Mouse (Mus musculus) erythroblast, embryonic 14.5 days (primary cell): ENCODE data around the gene Gm37240. TPM values are rescaled to one million over a fixed set of nuclear protein-coding genes. Genes with fewer than 3 reads are reported as not detected.

Source experiments
- H3K27me3 ChIP-seq: 2 replicates; pipeline ENCODE4 v1.6.1; 2012; ENCODE audit warnings: inconsistent platforms; ENCODE audit not compliant: control insufficient read depth
- H3K36me3 ChIP-seq: 2 replicates; pipeline ENCODE4 v1.6.1; 2012; ENCODE audit warnings: mild to moderate bottlenecking, inconsistent platforms; ENCODE audit not compliant: control insufficient read depth
- H3K4me1 ChIP-seq: 2 replicates; pipeline ENCODE4 v1.6.1; 2012; ENCODE audit warnings: inconsistent platforms; ENCODE audit not compliant: control insufficient read depth
- H3K4me3 ChIP-seq: replicated peaks from 2 replicates; pipeline ENCODE3; 2012; ENCODE audit warnings: moderate library complexity, mild to moderate bottlenecking, inconsistent platforms
- H3K9me3 ChIP-seq: 2 replicates; pipeline ENCODE4 v1.6.1; 2012; ENCODE audit warnings: low read length, inconsistent platforms, mixed read lengths; ENCODE audit not compliant: control insufficient read depth
- GATA1 ChIP-seq: IDR thresholded peaks from 2 replicates; pipeline ENCODE4 v1.6.1; 2012; ENCODE audit warnings: low read length, inconsistent platforms, mixed read lengths
- TAL1 ChIP-seq: IDR thresholded peaks from 3 replicates; pipeline ENCODE4 v1.6.1; 2012; ENCODE audit warnings: low read length, inconsistent platforms, mixed read lengths
- polyA plus RNA-seq: library from polyadenylated mRNA; stranded (reverse); fragments of >175 nt; gene quantifications from 2 replicates; pipeline ENCODE4 v1.2.3, GENCODE M21; 2012

Gm37240 gene
- polyA plus RNA-seq, 1 experiment = not detected

- Histone ChIP-seq H3K4me1 (peaks cover 13% of the 10 kb centered on the region), H3K9me3 (no peaks in the 10 kb centered on the region), H3K4me3 (no peak overlapping the region), H3K27me3 (peaks cover 3% of the 10 kb centered on the region), H3K36me3 (no peaks in the 10 kb centered on the region)
- no peak for TF ChIP-seq TAL1
- no peak for TF ChIP-seq GATA1
Measured at GRCm38 (mm10) chr3:84692647-84693199, 1194.6 kb downstream of the Gm37240 start.

GRCm38 (mm10) chr3:84690091-84690771 lies 1197.1 kb downstream of the Gm37240 start:
- H3K36me3 ChIP-seq = no peaks in the 10 kb centered on the region
- H3K27me3 ChIP-seq = peaks cover 3% of the 10 kb centered on the region

DNA sequence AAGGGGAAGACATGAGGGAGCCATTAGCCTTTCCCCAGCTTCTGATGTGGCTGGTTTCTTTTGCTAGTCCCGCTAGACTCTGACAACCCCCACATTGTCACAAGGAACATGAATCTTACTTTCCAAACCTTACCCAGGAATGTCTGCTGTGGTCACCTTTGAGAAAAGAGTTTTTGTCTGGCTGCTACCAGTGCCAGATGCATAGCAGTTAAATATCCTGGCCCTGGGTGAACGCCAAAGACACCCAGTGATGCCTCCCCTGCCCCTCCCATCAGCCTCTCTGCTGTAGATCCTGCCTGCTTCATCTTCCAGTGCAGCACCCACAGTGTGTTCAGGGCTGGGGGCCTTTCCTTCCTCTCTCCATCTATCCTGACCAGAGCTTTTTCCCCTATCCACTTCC lies 1197.7 kb downstream of the Gm37240 start:
- H3K4me3 ChIP-seq = no peak overlapping the region
- no peaks in the 10 kb centered on the region for H3K9me3 ChIP-seq
- TF ChIP-seq TAL1 (no peak), GATA1 (no peak)
- peaks cover 3% of the 10 kb centered on the region for H3K4me1 ChIP-seq
- no peaks in the 10 kb centered on the region for H3K36me3 ChIP-seq
- peaks cover 3% of the 10 kb centered on the region for H3K27me3 ChIP-seq

More at GRCm38 (mm10) chr3:84690091-84690771, 1197.1 kb downstream of the Gm37240 start:
- no peaks in the 10 kb centered on the region for H3K9me3 ChIP-seq
- peaks cover 4% of the 10 kb centered on the region for H3K4me1 ChIP-seq
- TF ChIP-seq GATA1 (no peak), TAL1 (no peak)
- no peak overlapping the region for H3K4me3 ChIP-seq

DNA sequence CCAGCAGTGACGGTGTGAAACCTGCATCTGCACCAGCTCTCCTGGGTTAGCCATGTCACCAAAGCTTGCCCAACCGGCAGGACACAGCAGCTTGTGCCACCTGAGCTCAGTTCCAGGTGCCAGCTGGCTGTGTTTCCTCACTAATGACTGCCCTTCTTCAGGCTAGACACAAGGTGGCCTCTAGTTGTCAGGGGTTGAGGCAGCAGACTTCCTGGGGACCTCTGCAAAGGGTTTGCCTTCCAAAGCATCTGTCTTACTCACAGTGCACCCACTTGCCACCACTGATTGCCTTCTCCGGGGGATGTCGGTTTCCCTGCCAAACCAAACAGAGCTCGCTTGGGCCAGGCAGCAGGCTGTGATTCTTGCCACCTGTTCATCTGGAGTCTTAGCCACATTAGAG lies 1199.1 kb downstream of the Gm37240 start:
- no peak for TF ChIP-seq GATA1
- no peak for TF ChIP-seq TAL1
- no peaks in the 10 kb centered on the region for H3K9me3 ChIP-seq
- peaks cover 3% of the 10 kb centered on the region for H3K27me3 ChIP-seq
- H3K4me1 ChIP-seq = no peaks in the 10 kb centered on the region
- H3K4me3 ChIP-seq = no peak overlapping the region
- H3K36me3 ChIP-seq = no peaks in the 10 kb centered on the region

DNA sequence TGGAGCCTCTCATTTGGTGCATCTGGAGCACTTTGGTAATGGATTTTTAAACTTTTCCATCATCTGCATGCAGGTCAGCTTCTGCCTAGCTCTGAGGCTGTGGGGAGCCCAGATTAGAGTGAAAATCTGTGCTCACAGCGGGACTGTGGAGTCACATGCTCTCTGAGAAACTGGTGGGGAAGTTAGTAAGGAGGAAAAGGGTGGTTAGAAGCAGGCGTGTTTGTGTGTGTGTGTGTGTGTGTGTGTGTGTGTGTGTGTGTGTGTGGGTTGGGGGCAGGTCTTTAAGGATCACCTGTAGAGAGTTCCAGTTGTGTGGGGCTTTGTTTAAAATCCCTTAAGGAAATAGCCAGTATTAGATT lies 1199.9 kb downstream of the Gm37240 start:
- H3K27me3 ChIP-seq = peaks cover 3% of the 10 kb centered on the region
- H3K4me3 ChIP-seq = no peak overlapping the region
- no peaks in the 10 kb centered on the region for H3K4me1 ChIP-seq
- no peak for TF ChIP-seq TAL1
- no peak for TF ChIP-seq GATA1
- H3K36me3 ChIP-seq = no peaks in the 10 kb centered on the region
- H3K9me3 ChIP-seq = no peaks in the 10 kb centered on the region

- Histone ChIP-seq H3K36me3 (no peaks in the 10 kb centered on the region), H3K27me3 (peaks cover 2% of the 10 kb centered on the region), H3K4me1 (no peaks in the 10 kb centered on the region), H3K4me3 (no peak overlapping the region), H3K9me3 (no peaks in the 10 kb centered on the region)
- no peak for TF ChIP-seq TAL1
- TF ChIP-seq GATA1 = no peak
Measured at GRCm38 (mm10) chr3:84686799-84687487, 1200.4 kb downstream of the Gm37240 start.

DNA sequence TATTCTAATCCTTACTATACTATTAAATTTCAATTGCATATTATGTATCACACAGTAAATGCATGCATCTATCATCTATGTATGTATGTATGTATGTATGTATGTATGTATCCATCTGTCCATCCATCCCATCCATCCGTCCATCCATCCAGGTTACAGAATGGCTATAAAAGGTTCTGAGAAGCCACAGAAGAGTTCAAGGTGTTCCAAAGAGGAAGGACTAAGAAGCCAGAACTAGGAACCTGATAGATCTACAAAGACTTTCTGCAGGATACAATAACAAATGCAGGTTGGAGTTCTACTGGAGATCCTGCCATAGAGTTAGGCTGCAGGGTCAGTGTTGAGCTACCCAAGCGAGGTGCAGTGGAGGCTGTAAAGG lies 1201.0 kb downstream of the Gm37240 start:
- H3K27me3 ChIP-seq = no peaks in the 10 kb centered on the region
- H3K9me3 ChIP-seq = no peaks in the 10 kb centered on the region
- no peaks in the 10 kb centered on the region for H3K4me1 ChIP-seq
- TF ChIP-seq TAL1 = no peak
- TF ChIP-seq GATA1 = no peak
- no peak overlapping the region for H3K4me3 ChIP-seq
- no peaks in the 10 kb centered on the region for H3K36me3 ChIP-seq

- TF ChIP-seq GATA1 = no peak
- TF ChIP-seq TAL1 = no peak
- no peaks in the 10 kb centered on the region for H3K27me3 ChIP-seq
- H3K4me1 ChIP-seq = no peaks in the 10 kb centered on the region
- H3K4me3 ChIP-seq = no peak overlapping the region
- no peaks in the 10 kb centered on the region for H3K36me3 ChIP-seq
- no peaks in the 10 kb centered on the region for H3K9me3 ChIP-seq
Measured at GRCm38 (mm10) chr3:84685662-84686293, 1201.5 kb downstream of the Gm37240 start.

DNA sequence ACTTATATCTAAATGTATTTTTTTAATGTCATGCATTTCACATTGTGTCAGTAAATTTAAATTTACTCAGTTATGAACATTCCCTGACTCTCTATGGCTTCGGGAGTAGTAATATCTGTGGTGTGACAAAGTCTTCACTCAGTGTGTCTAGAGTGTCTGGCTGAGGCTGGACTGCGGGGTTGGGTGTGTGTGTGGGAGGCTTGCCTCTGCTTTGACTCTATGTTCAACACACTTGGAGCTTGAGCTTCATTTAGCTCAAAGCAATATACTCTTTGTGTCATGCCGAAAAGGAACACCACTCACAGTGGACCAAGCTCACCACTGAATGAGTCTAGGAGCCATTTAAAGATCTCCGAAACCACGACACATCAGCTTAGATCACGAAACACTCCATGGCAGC lies 1203.5 kb downstream of the Gm37240 start:
- H3K27me3 ChIP-seq = no peaks in the 10 kb centered on the region
- TF ChIP-seq GATA1 = no peak
- TF ChIP-seq TAL1 = no peak
- H3K9me3 ChIP-seq = no peaks in the 10 kb centered on the region

More for the DNA sequence above, 1203.5 kb downstream of the Gm37240 start:
- Histone ChIP-seq H3K4me3 (no peak overlapping the region), H3K4me1 (no peaks in the 10 kb centered on the region), H3K36me3 (no peaks in the 10 kb centered on the region)
